8 mouse cellular contexts compared by ENCODE assay signal in the genomic region with DNA sequence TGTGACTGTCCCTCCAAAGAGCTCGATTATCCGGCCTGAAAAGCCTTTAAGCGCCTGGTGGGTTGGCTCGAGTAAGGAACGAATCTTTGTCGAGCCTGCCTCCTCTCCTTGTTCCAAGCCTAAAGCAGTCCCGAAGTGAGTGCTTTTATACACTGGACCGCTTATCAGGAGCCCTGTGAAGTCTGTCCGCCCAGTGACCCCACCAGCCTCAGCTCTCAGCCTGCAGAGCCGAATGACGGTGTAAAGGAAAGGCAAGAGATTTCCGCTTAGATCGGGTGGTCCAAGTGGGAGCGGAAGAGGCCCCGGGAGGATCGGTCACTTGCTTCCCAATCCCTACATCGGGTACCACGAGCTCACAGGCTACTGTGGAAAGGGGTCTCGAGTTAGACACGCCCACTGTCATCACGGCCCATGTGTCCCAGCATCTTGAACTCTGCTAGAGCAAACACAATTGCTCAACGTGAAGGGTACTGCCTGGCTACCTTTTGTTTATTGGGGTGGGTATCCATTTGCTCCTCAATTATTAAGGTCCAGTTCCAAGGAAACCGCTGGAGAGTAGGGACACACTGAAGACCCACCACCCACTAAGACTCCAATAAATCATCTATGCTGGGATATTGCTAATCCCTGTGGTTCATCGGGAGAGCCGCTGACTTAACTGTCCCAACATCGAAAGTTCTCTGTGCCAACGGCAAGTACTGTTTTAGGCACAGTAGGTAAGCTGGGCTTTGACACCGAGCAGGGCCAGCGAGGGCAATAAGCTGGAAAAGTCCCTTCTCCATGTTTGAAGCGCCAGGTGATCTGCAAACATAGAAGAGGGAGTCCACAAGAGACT. TPM values are rescaled to one million over a fixed set of nuclear protein-coding genes. Genes with fewer than 3 reads are reported as not detected.
DNase-seq lines count a peak whose midpoint lies in the region; ATAC-seq and TF ChIP-seq lines count a peak whose summit lies in the region.

No protein-coding gene starts in this region.

- intact Hi-C loops in heart, adult 2 months (cut with DNase I) = loop anchor here (5.0 to 10.0 kb wide), 3 partner anchors 169 to 516 kb away; a partner anchor contains a TSS

- H3K27me3 ChIP-seq in heart, adult 2 months (ENCODE audit: control insufficient read depth, insufficient read depth, low read length) = no peaks in the 10 kb centered on the region
- H3K27me3 ChIP-seq in kidney, postnatal 0 days (ENCODE audit: insufficient read depth, low read length) = no peaks in the 10 kb centered on the region

- TF ChIP-seq POLR2A in heart, adult 2 months (IDR thresholded peaks at IDR 0.05; ENCODE audit: insufficient read depth, low read depth, low read length) = no peak

- 23% methylated on average over 30 of the region's 30 CpGs for WGBS in heart, adult 2 months
- 16% methylated on average over 30 of the region's 30 CpGs for WGBS in kidney, postnatal 0 days
- WGBS in macrophage (ENCODE audit: missing documents) = 23% methylated on average over 29 of the region's 30 CpGs

- H3K27ac ChIP-seq in heart, adult 2 months = peak overlapping the region; percentile 95
- H3K27ac ChIP-seq in kidney, postnatal 0 days = peak overlapping the region; percentile 98
- H3K27ac ChIP-seq in macrophage = peak overlapping the region; percentile 27

- no peaks in the 10 kb centered on the region for H3K36me3 ChIP-seq in heart, adult 2 months (ENCODE audit: control insufficient read depth, insufficient read depth, low read length)
- no peaks in the 10 kb centered on the region for H3K36me3 ChIP-seq in kidney, postnatal 0 days (ENCODE audit: insufficient read depth, low read length)
- peaks cover 2% of the 10 kb centered on the region; the same call in 1 of the 2 replicates for H3K36me3 ChIP-seq in macrophage (ENCODE audit: inconsistent target)

- H3K79me2 ChIP-seq in heart, adult 2 months (replicated peaks; ENCODE audit: control insufficient read depth, insufficient read depth, low read length) = no peaks in the 10 kb centered on the region; the same call in 1 of the 2 replicates
- H3K79me2 ChIP-seq in macrophage (ENCODE audit: inconsistent target) = peaks cover 27% of the 10 kb centered on the region

- peak; percentile 72 for DNase-seq in cerebellum, adult 9-11 months
- no peak for DNase-seq in cerebellum, postnatal 36 days
- DNase-seq in MN1 (ENCODE audit: low spot score) = peak; percentile 45
- peak in 1 of 2 experiments; percentile 55 for DNase-seq in heart, adult 2 months
- DNase-seq in kidney, postnatal 0 days (ENCODE audit: low spot score) = peak; percentile 66
- no peak for DNase-seq in layer of hippocampus, postnatal 10 days (ENCODE audit: low spot score in 2 of 2)
- DNase-seq in adrenal gland, postnatal 4 days (ENCODE audit: low spot score in 2 of 2) = no peak

- peak overlapping the region; percentile 74 for H3K4me3 ChIP-seq in heart, adult 2 months
- peak overlapping the region; percentile 93 for H3K4me3 ChIP-seq in kidney, postnatal 0 days (replicated peaks; ENCODE audit: low read depth, low read length)
- H3K4me3 ChIP-seq in macrophage (ENCODE audit: inconsistent target) = peak overlapping the region; percentile 46

- no peak for TF ChIP-seq CTCF in heart, adult 2 months (IDR thresholded peaks at IDR 0.05)
- TF ChIP-seq CTCF in kidney, postnatal 0 days (IDR thresholded peaks at IDR 0.05; ENCODE audit: low read depth) = no peak

- no peaks in the 10 kb centered on the region for H3K9me3 ChIP-seq in kidney, postnatal 0 days (replicated peaks; ENCODE audit: low read length)

- H3K4me2 ChIP-seq in kidney, postnatal 0 days (ENCODE audit: low read length) = peak overlapping the region; percentile 93

- ATAC-seq in kidney, postnatal 0 days (replicated peaks; ENCODE audit: low FRiP score, low read depth) = no peak

- peak overlapping the region; percentile 72 for H3K9ac ChIP-seq in heart, adult 2 months (ENCODE audit: low read depth, low read length)
- H3K9ac ChIP-seq in kidney, postnatal 0 days (ENCODE audit: low read depth, low read length) = peak overlapping the region; percentile 93

- no peak for TF ChIP-seq EP300 in heart, adult 2 months (IDR thresholded peaks at IDR 0.05; ENCODE audit: insufficient read depth, low read depth, low read length)

- H3K4me1 ChIP-seq in heart, adult 2 months (ENCODE audit: control insufficient read depth, insufficient read depth, low read length) = peaks cover 5% of the 10 kb centered on the region
- peaks cover 29% of the 10 kb centered on the region for H3K4me1 ChIP-seq in kidney, postnatal 0 days (replicated peaks; ENCODE audit: insufficient read depth, low read length)

RNA-seq across cellular contexts. Expression of a gene that starts 0.7 kb away (rescaled TPM):
- 1 to 10 TPM; 4.1 to 5.6 TPM for total RNA-seq in heart, adult 2 months (2021)
- polyA plus RNA-seq in heart, adult 2 months (2012; rRNA removed) = 9.5 and 17.8 TPM in 2 replicates
- polyA plus RNA-seq in kidney, postnatal 0 days (2015; fragmentation: Nextera tagmentation; extraction: Ambion mirVana) = 10.4 and 11.4 TPM in 2 replicates
- 10 to 100 TPM in 4 of 26 experiments, 1 to 10 TPM in 22; 1.5 to 14.1 (median 5.0) TPM for total RNA-seq in macrophage (2018; cell fraction: chromatin; rRNA removed)
- total RNA-seq in macrophage (2018; cell fraction: cytosol; rRNA removed) = 1 to 10 TPM; 1.3 to 4.5 (median 2.8) TPM
- 10 to 100 TPM in 1 of 26 experiments, 1 to 10 TPM in 24, under 1 TPM in 1; 0.79 to 11.9 (median 3.8) TPM for total RNA-seq in macrophage (2018; cell fraction: nucleus; rRNA removed)
- polyA plus RNA-seq in macrophage (2018) = 3.7 to 7.5 TPM (median 3.9 TPM) in 3 replicates
- 10 to 100 TPM; 51.0 to 52.0 TPM for total RNA-seq in layer of hippocampus, postnatal 10 days (2021)
- total RNA-seq in adrenal gland, postnatal 4 days (2021) = 10 to 100 TPM; 69.9 to 71.5 TPM

RNA-seq across cellular contexts. Expression of a gene that starts 2.2 kb away (rescaled TPM):
- 100 to 1,000 TPM; 135 to 139 TPM for total RNA-seq in heart, adult 2 months (2021)
- 273 and 314 TPM in 2 replicates for polyA plus RNA-seq in heart, adult 2 months (2012; rRNA removed)
- 504 and 541 TPM in 2 replicates for polyA plus RNA-seq in kidney, postnatal 0 days (2015; fragmentation: Nextera tagmentation; extraction: Ambion mirVana)
- total RNA-seq in macrophage (2018; cell fraction: chromatin; rRNA removed) = 10 to 100 TPM; 10.0 to 72.1 (median 43.9) TPM
- 100 to 1,000 TPM in 17 of 26 experiments, 10 to 100 TPM in 9; 79.3 to 179 (median 122) TPM for total RNA-seq in macrophage (2018; cell fraction: cytosol; rRNA removed)
- 10 to 100 TPM; 15.5 to 75.8 (median 38.9) TPM for total RNA-seq in macrophage (2018; cell fraction: nucleus; rRNA removed)
- polyA plus RNA-seq in macrophage (2018) = 79.7 to 207 TPM (median 133 TPM) in 3 replicates
- 100 to 1,000 TPM; 146 to 170 TPM for total RNA-seq in layer of hippocampus, postnatal 10 days (2021)
- 100 to 1,000 TPM; 193 to 221 TPM for total RNA-seq in adrenal gland, postnatal 4 days (2021)

RNA-seq across cellular contexts. Expression of a gene that starts 15.3 kb away (rescaled TPM):
- total RNA-seq in heart, adult 2 months (2021) = 100 to 1,000 TPM; 130 to 137 TPM
- polyA plus RNA-seq in heart, adult 2 months (2012; rRNA removed) = 82.7 and 106 TPM in 2 replicates
- polyA plus RNA-seq in kidney, postnatal 0 days (2015; fragmentation: Nextera tagmentation; extraction: Ambion mirVana) = 69.2 and 70.9 TPM in 2 replicates
- total RNA-seq in macrophage (2018; cell fraction: chromatin; rRNA removed) = 1 to 10 TPM in 23 of 26 experiments, not detected in 3; 1.3 to 8.3 (median 3.4) TPM
- total RNA-seq in macrophage (2018; cell fraction: cytosol; rRNA removed) = 10 to 100 TPM in 25 of 26 experiments, 1 to 10 TPM in 1; 8.5 to 24.4 (median 14.3) TPM
- total RNA-seq in macrophage (2018; cell fraction: nucleus; rRNA removed) = 10 to 100 TPM in 1 of 26 experiments, 1 to 10 TPM in 25; 2.2 to 10.3 (median 5.7) TPM
- 9.0 to 17.9 TPM (median 13.7 TPM) in 3 replicates for polyA plus RNA-seq in macrophage (2018)
- total RNA-seq in layer of hippocampus, postnatal 10 days (2021) = 10 to 100 TPM; 34.3 to 40.1 TPM
- total RNA-seq in adrenal gland, postnatal 4 days (2021) = 100 to 1,000 TPM; 105 to 109 TPM

RNA-seq across cellular contexts. Expression of a gene that starts 37.7 kb away (rescaled TPM):
- total RNA-seq in heart, adult 2 months (2021) = 10 to 100 TPM; 67.1 to 72.5 TPM
- 37.9 and 46.2 TPM in 2 replicates for polyA plus RNA-seq in heart, adult 2 months (2012; rRNA removed)
- polyA plus RNA-seq in kidney, postnatal 0 days (2015; fragmentation: Nextera tagmentation; extraction: Ambion mirVana) = 2.3 TPM in 2 replicates
- 100 to 1,000 TPM in 18 of 26 experiments, 10 to 100 TPM in 8; 46.5 to 707 (median 220) TPM for total RNA-seq in macrophage (2018; cell fraction: chromatin; rRNA removed)
- 10 to 100 TPM; 22.9 to 78.9 (median 49.8) TPM for total RNA-seq in macrophage (2018; cell fraction: cytosol; rRNA removed)
- 100 to 1,000 TPM in 17 of 26 experiments, 10 to 100 TPM in 9; 29.9 to 419 (median 127) TPM for total RNA-seq in macrophage (2018; cell fraction: nucleus; rRNA removed)
- polyA plus RNA-seq in macrophage (2018) = 8.7 to 23.8 TPM (median 10.1 TPM) in 3 replicates
- 10 to 100 TPM; 50.5 to 55.5 TPM for total RNA-seq in layer of hippocampus, postnatal 10 days (2021)
- 10 to 100 TPM; 49.0 to 59.7 TPM for total RNA-seq in adrenal gland, postnatal 4 days (2021)

RNA-seq across cellular contexts. Expression of a gene that starts 43.5 kb away (rescaled TPM):
- 10 to 100 TPM; 20.8 to 21.4 TPM for total RNA-seq in heart, adult 2 months (2021)
- 13.8 and 18.1 TPM in 2 replicates for polyA plus RNA-seq in heart, adult 2 months (2012; rRNA removed)
- polyA plus RNA-seq in kidney, postnatal 0 days (2015; fragmentation: Nextera tagmentation; extraction: Ambion mirVana) = 1.5 TPM in 2 replicates
- total RNA-seq in macrophage (2018; cell fraction: chromatin; rRNA removed) = 10 to 100 TPM in 14 of 26 experiments, 1 to 10 TPM in 12; 3.1 to 22.8 (median 10.8) TPM
- 10 to 100 TPM; 14.7 to 51.5 (median 32.9) TPM for total RNA-seq in macrophage (2018; cell fraction: cytosol; rRNA removed)
- 10 to 100 TPM in 21 of 26 experiments, 1 to 10 TPM in 5; 7.7 to 51.0 (median 24.1) TPM for total RNA-seq in macrophage (2018; cell fraction: nucleus; rRNA removed)
- polyA plus RNA-seq in macrophage (2018) = 25.4 to 37.6 TPM (median 25.7 TPM) in 3 replicates
- total RNA-seq in layer of hippocampus, postnatal 10 days (2021) = 100 to 1,000 TPM; 121 to 138 TPM
- 10 to 100 TPM; 36.0 to 39.1 TPM for total RNA-seq in adrenal gland, postnatal 4 days (2021)

Comparison
In these comparisons a context has a peak if more than half of its experiments do, and no peak if none do; other contexts are left out.
1. DNase-seq: peak in cerebellum, adult 9-11 months (single experiment), MN1 (single experiment) and kidney, postnatal 0 days (single experiment); none in cerebellum, postnatal 36 days (0 of 2), layer of hippocampus, postnatal 10 days (0 of 2) and adrenal gland, postnatal 4 days (0 of 2).
2. H3K27ac ChIP-seq: peak in every context shown above with its lines; median percentile 98 in kidney, postnatal 0 days; 95 in heart, adult 2 months; 27 in macrophage.
3. RNA of a gene that starts 0.7 kb away (total RNA-seq): 69.9 to 71.5 TPM in adrenal gland, postnatal 4 days and 51.0 to 52.0 TPM in layer of hippocampus, postnatal 10 days; 4.1 to 5.6 TPM in heart, adult 2 months; every median in the first group is over 4 times any median in the second.
4. Peak in every context shown above with its lines, with median percentiles within 50 percentile points of each other: H3K4me3 ChIP-seq.